Mouse (Mus musculus) bone marrow, adult 2 months (tissue): Measurements from ENCODE around the gene Glb1l.

ENCODE experiments used
- CTCF ChIP-seq: fragments of 200-500 bp; IDR thresholded peaks from 2 replicates; pipeline ENCODE4 v1.5.1; 2011; ENCODE audit warnings: low read length, control low read depth; ENCODE audit not compliant: control insufficient read depth, insufficient read depth
- POLR2A ChIP-seq: fragments of 200-500 bp; IDR thresholded peaks from 2 replicates; pipeline ENCODE4 v1.6.1; 2011; ENCODE audit warnings: low read depth, mild to moderate bottlenecking, control low read depth, low read length, borderline replicate concordance; ENCODE audit not compliant: control insufficient read depth

DNA sequence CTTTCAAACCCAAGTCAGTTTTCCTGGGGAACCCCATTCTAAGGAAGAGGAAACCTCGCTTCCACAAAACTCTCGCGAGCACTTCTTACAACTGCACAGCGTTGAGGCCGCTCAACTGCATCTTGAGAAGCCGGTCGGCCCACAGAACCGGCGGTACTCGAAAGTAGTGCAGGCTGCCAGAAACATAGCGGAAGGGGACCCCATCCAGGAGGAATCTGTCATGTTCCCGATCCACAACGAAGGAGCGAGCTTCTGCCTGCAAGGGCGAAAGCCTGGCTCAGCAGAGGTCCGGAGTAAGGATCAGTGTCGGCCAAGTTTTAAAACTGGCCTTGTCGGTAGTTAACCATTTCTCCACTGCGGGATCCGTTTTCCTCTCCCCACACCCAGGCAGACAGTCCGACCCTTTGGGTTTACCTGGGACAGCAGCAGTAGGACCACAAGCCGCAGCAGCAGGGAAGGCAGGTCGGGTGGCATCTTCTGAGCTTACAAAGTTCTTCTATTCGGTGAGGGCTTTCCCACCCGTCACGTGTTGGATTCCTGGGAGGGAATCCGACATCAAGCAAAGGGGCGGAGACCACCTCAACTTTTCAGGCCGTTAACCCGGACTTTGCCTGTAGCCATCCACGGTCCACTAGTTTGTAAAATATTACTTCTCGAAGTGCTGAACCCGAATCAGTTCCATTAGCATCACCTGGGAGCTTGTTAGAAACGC, 1.5 kb downstream of the Glb1l start:
- TF ChIP-seq CTCF, result no peak
- no peak; the same call in 1 of the 2 replicates for TF ChIP-seq POLR2A
